Mouse (Mus musculus): ENCODE results near the gene Nabp1.

DNA sequence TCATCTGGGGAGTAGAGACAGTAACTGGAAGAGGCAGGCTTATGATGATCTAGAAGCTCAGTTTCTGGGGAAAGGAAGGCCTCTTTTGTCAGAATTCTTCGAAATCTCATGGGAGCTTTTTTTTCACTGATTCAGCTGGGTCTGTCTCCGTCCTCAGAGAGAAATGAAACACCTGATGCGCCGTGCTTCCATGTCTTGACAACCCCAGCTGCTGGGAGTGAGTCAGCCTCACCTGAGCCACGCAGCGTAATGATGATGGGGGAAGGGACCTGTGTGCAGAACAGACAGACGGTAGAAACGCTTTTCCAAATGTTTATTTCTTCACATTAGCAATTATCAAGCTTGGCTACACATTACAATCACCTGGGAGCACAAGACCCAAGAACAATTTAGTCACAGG lies 31.6 kb upstream of the Nabp1 start:
- TF ChIP-seq GATA1 (IDR thresholded peaks at IDR 0.05; ENCODE audit: borderline replicate concordance, low read length): no peak
- no peak for TF ChIP-seq FLI1 (IDR thresholded peaks at IDR 0.05; ENCODE audit: low read length)

Measured in megakaryocyte, embryonic 14.5 days (primary cell).